Mouse (Mus musculus): ENCODE data around the gene Fermt1. TPM values are rescaled to one million over a fixed set of nuclear protein-coding genes. Genes with fewer than 3 reads are reported as not detected.

Fermt1 gene
- polyA plus RNA-seq, 1 experiment: 19.7 TPM

DNA sequence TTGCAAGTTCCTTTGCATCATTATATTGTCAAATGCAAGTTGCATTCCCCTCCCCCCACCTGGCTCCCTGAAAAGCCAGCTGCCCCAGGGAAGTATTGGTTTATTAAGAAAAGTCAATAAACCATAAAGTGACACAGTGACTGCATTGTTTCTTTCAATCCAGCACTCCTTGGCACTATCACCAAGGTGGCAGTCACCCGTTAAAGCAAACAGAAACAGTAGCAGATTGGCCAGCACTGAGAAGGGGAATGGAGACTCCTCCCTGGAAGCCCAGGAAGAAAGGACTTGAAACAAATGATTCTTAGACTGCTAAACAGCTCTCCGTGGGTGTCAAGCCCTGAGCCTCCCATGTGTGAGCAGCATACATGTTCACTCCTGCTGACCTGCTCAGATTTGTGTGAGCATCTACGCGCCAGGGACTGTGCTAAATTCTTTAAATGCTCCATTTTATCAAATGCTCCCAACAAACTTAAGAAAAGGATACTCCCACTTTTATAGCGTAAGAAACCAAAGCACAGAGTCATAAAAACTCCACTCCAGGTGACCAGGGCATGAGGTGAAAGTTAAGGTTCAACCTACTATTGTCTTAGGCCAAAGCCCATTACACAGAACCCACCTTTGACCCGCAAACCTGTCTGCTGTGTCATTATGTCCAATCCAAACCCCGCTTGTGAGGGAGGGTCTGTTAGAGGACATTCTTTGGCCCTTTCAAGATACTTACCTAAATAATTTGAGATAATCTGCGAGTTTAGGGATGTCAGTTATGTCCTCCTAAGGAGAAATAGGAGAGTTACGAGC, 23.4 kb downstream of the Fermt1 start:
- Histone ChIP-seq H3K27ac (ENCODE audit: insufficient read depth, low read depth, low read length) (peak overlapping the region; percentile 99), H3K4me1 (ENCODE audit: control insufficient read depth, insufficient read depth, insufficient read length, low read length) (peaks cover 5% of the 10 kb centered on the region; the same call in 1 of the 2 replicates), H3K27me3 (ENCODE audit: control insufficient read depth, insufficient read depth, low read length) (no peaks in the 10 kb centered on the region), H3K36me3 (ENCODE audit: control insufficient read depth, insufficient read depth, low read length) (peaks cover 17% of the 10 kb centered on the region), H3K4me3 (ENCODE audit: low read depth, low read length) (no peak overlapping the region)
- 27% methylated on average over 9 of the region's 9 CpGs for WGBS
- no peak for TF ChIP-seq POLR2A (IDR thresholded peaks at IDR 0.05; ENCODE audit: low read depth, low read length)

DNA sequence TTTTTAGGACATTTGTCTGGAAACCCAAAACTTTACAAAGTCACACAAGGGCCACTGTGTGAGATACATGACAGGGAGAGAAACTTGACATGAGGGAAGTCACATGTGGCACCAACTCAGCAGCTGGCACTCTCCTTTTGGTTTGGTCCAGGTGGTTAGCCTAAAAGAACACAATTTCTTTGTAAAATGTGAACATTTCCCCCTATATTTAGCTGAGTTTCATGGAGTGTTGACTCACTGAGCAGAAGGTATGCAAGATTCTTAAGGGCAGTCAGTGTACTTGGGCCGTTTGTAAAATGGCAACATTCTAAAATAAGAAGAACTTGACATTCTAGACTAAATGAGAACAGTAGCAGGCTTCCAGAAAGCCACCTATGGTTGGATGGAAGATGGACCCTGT, 30.9 kb downstream of the Fermt1 start:
- no peak for TF ChIP-seq POLR2A (IDR thresholded peaks at IDR 0.05; ENCODE audit: low read depth, low read length)
- no peak for TF ChIP-seq CTCF (IDR thresholded peaks at IDR 0.05; ENCODE audit: extremely low read depth, insufficient read length, insufficient replicate concordance, low read depth, low read length)
- WGBS: 70% methylated on average over 1 of the region's 1 CpGs
- peaks cover 62% of the 10 kb centered on the region for H3K36me3 ChIP-seq (ENCODE audit: control insufficient read depth, insufficient read depth, low read length)
- H3K27ac ChIP-seq (ENCODE audit: insufficient read depth, low read depth, low read length): no peak overlapping the region
- H3K4me3 ChIP-seq (ENCODE audit: low read depth, low read length): no peak overlapping the region
- no peaks in the 10 kb centered on the region for H3K27me3 ChIP-seq (ENCODE audit: control insufficient read depth, insufficient read depth, low read length)
- H3K4me1 ChIP-seq (ENCODE audit: control insufficient read depth, insufficient read depth, insufficient read length, low read length): no peaks in the 10 kb centered on the region

DNA sequence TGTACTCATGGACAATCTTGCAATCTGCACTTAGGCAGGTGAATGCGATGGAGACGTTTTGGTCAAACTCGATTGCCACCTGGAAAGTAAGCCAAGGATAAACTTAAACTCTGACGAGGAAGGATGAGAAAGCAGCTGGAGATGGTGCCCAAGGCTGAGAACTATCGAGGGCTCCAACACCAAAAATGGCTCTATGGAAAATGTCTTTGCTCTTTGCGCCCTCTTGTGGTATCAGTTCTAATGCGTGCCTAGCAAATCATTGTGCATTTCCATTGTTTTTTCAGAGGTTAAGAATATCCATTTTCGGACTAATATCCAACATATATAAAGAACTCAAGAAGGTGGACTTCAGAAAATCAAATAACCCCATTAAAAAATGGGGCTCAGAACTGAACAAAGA, 38.9 kb downstream of the Fermt1 start:
- TF ChIP-seq CTCF (IDR thresholded peaks at IDR 0.05; ENCODE audit: extremely low read depth, insufficient read length, insufficient replicate concordance, low read depth, low read length) (no peak; the same call in 1 of the 2 replicates), POLR2A (IDR thresholded peaks at IDR 0.05; ENCODE audit: low read depth, low read length) (no peak)
- H3K27ac ChIP-seq (ENCODE audit: insufficient read depth, low read depth, low read length): no peak overlapping the region
- H3K4me3 ChIP-seq (ENCODE audit: low read depth, low read length): no peak overlapping the region
- WGBS: 41% methylated on average over 8 of the region's 8 CpGs
- peaks cover 47% of the 10 kb centered on the region for H3K36me3 ChIP-seq (ENCODE audit: control insufficient read depth, insufficient read depth, low read length)
- no peaks in the 10 kb centered on the region for H3K4me1 ChIP-seq (ENCODE audit: control insufficient read depth, insufficient read depth, insufficient read length, low read length)
- no peaks in the 10 kb centered on the region for H3K27me3 ChIP-seq (ENCODE audit: control insufficient read depth, insufficient read depth, low read length)

DNA sequence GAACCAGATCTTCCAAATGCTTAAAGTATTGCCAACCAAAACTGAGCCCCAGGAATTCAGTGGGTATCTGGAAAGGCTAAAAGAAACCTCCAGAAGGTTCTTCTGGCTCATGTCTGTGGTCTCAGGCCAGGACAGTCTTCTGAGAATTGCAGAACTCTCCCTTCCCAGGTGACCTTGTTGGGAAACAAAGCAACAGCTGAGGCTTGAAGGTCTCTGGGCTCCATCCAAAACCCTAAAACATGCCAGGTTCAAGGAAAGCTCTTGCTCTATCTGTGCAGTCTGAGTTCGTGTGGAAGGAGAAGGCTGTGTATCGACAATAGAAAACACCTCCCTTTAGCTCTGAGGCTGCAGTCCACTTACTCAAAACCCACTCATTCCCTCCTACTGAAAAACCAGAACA, 40.7 kb downstream of the Fermt1 start:
- 78% methylated on average over 2 of the region's 2 CpGs for WGBS
- no peak overlapping the region for H3K27ac ChIP-seq (ENCODE audit: insufficient read depth, low read depth, low read length)
- no peaks in the 10 kb centered on the region for H3K4me1 ChIP-seq (ENCODE audit: control insufficient read depth, insufficient read depth, insufficient read length, low read length)
- H3K36me3 ChIP-seq (ENCODE audit: control insufficient read depth, insufficient read depth, low read length): peaks cover 33% of the 10 kb centered on the region
- TF ChIP-seq CTCF (IDR thresholded peaks at IDR 0.05; ENCODE audit: extremely low read depth, insufficient read length, insufficient replicate concordance, low read depth, low read length): no peak
- no peak for TF ChIP-seq POLR2A (IDR thresholded peaks at IDR 0.05; ENCODE audit: low read depth, low read length)
- no peaks in the 10 kb centered on the region for H3K27me3 ChIP-seq (ENCODE audit: control insufficient read depth, insufficient read depth, low read length)
- H3K4me3 ChIP-seq (ENCODE audit: low read depth, low read length): no peak overlapping the region

DNA sequence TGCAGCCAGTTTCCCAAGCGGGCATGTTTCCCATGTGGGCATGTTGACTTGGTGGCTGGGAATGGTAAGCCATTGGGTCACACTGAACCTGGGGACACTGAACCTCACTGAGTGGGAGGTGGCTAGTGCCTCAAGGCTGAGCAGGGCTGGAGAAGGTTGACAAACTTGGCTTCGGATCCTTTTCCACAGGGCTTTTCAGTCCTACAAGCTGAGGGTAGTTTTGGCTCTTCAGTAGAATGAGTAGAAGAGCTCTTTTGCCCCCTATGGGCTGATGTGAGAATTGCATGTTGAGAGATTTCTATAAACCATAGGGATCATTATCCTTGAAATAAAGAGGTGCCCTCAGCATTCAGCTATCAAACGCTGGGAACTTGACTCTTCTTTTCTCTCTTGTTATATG, 42.2 kb downstream of the Fermt1 start:
- H3K27ac ChIP-seq (ENCODE audit: insufficient read depth, low read depth, low read length): no peak overlapping the region
- no peaks in the 10 kb centered on the region for H3K27me3 ChIP-seq (ENCODE audit: control insufficient read depth, insufficient read depth, low read length)
- H3K36me3 ChIP-seq (ENCODE audit: control insufficient read depth, insufficient read depth, low read length): peaks cover 27% of the 10 kb centered on the region
- 41% methylated on average over 3 of the region's 3 CpGs for WGBS
- TF ChIP-seq CTCF (IDR thresholded peaks at IDR 0.05; ENCODE audit: extremely low read depth, insufficient read length, insufficient replicate concordance, low read depth, low read length) (peak; percentile 48; the same call in 1 of the 2 replicates), POLR2A (IDR thresholded peaks at IDR 0.05; ENCODE audit: low read depth, low read length) (no peak)
- H3K4me3 ChIP-seq (ENCODE audit: low read depth, low read length): no peak overlapping the region
- H3K4me1 ChIP-seq (ENCODE audit: control insufficient read depth, insufficient read depth, insufficient read length, low read length): no peaks in the 10 kb centered on the region

DNA sequence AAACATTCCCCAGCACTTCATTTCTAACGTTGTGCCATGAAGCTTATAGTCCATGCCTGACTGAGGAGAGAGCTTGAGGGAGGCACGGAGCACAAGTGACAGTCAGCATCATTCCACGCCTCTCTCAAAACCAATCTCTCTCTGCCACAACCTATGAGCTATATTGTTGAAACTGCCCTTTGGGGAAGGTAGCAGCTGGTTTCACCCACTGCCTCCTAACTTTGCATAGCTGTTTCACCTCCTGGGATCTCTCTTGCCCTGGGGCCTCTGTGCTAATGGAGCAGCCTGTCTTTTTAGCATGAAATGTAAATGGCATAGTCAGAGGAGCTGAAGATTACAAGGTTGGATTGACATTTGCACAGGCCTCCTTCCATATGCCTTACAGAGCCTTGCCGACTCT, 43.6 kb downstream of the Fermt1 start:
- WGBS: 70% methylated on average over 4 of the region's 4 CpGs
- TF ChIP-seq CTCF (IDR thresholded peaks at IDR 0.05; ENCODE audit: extremely low read depth, insufficient read length, insufficient replicate concordance, low read depth, low read length): no peak
- no peak for TF ChIP-seq POLR2A (IDR thresholded peaks at IDR 0.05; ENCODE audit: low read depth, low read length)
- no peaks in the 10 kb centered on the region for H3K27me3 ChIP-seq (ENCODE audit: control insufficient read depth, insufficient read depth, low read length)
- H3K4me1 ChIP-seq (ENCODE audit: control insufficient read depth, insufficient read depth, insufficient read length, low read length): no peaks in the 10 kb centered on the region
- H3K4me3 ChIP-seq (ENCODE audit: low read depth, low read length): no peak overlapping the region
- H3K27ac ChIP-seq (ENCODE audit: insufficient read depth, low read depth, low read length): no peak overlapping the region
- peaks cover 24% of the 10 kb centered on the region for H3K36me3 ChIP-seq (ENCODE audit: control insufficient read depth, insufficient read depth, low read length)

DNA sequence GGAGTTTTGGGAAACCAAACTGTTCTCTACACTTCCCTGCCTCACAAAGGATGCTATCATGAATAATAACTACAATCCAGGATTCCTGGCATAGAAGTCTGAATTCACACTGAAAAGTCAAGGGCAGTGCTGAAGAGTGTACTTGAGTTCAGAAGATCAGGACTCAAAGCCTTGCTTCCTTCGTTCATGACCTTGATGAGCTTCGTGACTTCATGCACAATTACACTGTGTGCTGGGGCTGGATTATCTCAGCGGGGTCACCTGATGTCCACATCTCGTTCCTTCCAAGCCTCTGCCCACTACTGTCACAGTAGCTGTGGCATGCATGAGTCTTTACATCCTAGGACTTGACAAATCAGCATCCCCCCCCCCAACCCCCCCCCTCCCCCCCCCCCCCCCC, 44.1 kb downstream of the Fermt1 start:
- no peak overlapping the region for H3K27ac ChIP-seq (ENCODE audit: insufficient read depth, low read depth, low read length)
- WGBS: 84% methylated on average over 4 of the region's 4 CpGs
- peaks cover 24% of the 10 kb centered on the region for H3K36me3 ChIP-seq (ENCODE audit: control insufficient read depth, insufficient read depth, low read length)
- TF ChIP-seq POLR2A (IDR thresholded peaks at IDR 0.05; ENCODE audit: low read depth, low read length) (no peak), CTCF (IDR thresholded peaks at IDR 0.05; ENCODE audit: extremely low read depth, insufficient read length, insufficient replicate concordance, low read depth, low read length) (no peak)
- no peaks in the 10 kb centered on the region for H3K27me3 ChIP-seq (ENCODE audit: control insufficient read depth, insufficient read depth, low read length)
- no peaks in the 10 kb centered on the region for H3K4me1 ChIP-seq (ENCODE audit: control insufficient read depth, insufficient read depth, insufficient read length, low read length)
- no peak overlapping the region for H3K4me3 ChIP-seq (ENCODE audit: low read depth, low read length)

All from small intestine, adult 2 months (tissue).